Mouse (Mus musculus): ENCODE measurements around the gene Tsc22d1. TPM values are rescaled to one million over a fixed set of nuclear protein-coding genes. Genes with fewer than 3 reads are reported as not detected.

Gene Tsc22d1
- polyA plus RNA-seq, 1 experiment = 281 TPM

- no peak overlapping the region for H3ac ChIP-seq (ENCODE audit: control insufficient read depth, insufficient read length)
- H3K79me2 ChIP-seq (ENCODE audit: control insufficient read depth, insufficient read depth) = no peaks in the 10 kb centered on the region
- TF ChIP-seq MYOD1 (IDR thresholded peaks at IDR 0.05; ENCODE audit: control insufficient read depth in 1 of 3, insufficient read length in 2 of 3, low read depth in 2 of 3) (no peak), REST (IDR thresholded peaks at IDR 0.05; ENCODE audit: insufficient read depth, insufficient read length) (no peak), CEBPB (IDR thresholded peaks at IDR 0.05; ENCODE audit: insufficient read depth, poor library complexity, severe bottlenecking) (no peak), TCF3 (IDR thresholded peaks at IDR 0.05; ENCODE audit: insufficient read length, low read depth) (no peak), TCF12 (IDR thresholded peaks at IDR 0.05; ENCODE audit: insufficient read depth, poor library complexity, severe bottlenecking) (no peak), POLR2AphosphoS2 (IDR thresholded peaks at IDR 0.05; ENCODE audit: insufficient read length, low read depth) (no peak), MYOG (IDR thresholded peaks at IDR 0.05; ENCODE audit: control insufficient read depth in 1 of 3, insufficient read depth in 1 of 3, insufficient read length in 2 of 3, low read depth in 2 of 3) (no peak), USF1 (IDR thresholded peaks at IDR 0.05; ENCODE audit: low read depth) (no peak), E2F4 (IDR thresholded peaks at IDR 0.05; ENCODE audit: insufficient read depth) (no peak), SRF (IDR thresholded peaks at IDR 0.05; ENCODE audit: control insufficient read depth, insufficient read length, low read depth) (no peak), MAX (IDR thresholded peaks at IDR 0.05; ENCODE audit: low read depth) (no peak), POLR2A (IDR thresholded peaks at IDR 0.05; ENCODE audit: insufficient read length, low read depth) (no peak)
- peaks cover 4% of the 10 kb centered on the region for H3K36me3 ChIP-seq (ENCODE audit: control insufficient read depth, insufficient read depth)
- no peaks in the 10 kb centered on the region for H3K27me3 ChIP-seq (ENCODE audit: control insufficient read depth, insufficient read depth, insufficient read length)
- no peak overlapping the region for H3K4me2 ChIP-seq (ENCODE audit: low read depth)
- no peak overlapping the region for H3K4me3 ChIP-seq
Measured at GRCm38 (mm10) chr14:76472487-76472886, 57.7 kb downstream of the Tsc22d1 start.

GRCm38 (mm10) chr14:76473404-76473803, 58.6 kb downstream of the Tsc22d1 start:
- H3K4me3 ChIP-seq = no peak overlapping the region
- TF ChIP-seq REST (IDR thresholded peaks at IDR 0.05; ENCODE audit: insufficient read depth, insufficient read length) (no peak), USF1 (IDR thresholded peaks at IDR 0.05; ENCODE audit: low read depth) (no peak), MYOG (IDR thresholded peaks at IDR 0.05; ENCODE audit: control insufficient read depth in 1 of 3, insufficient read depth in 1 of 3, insufficient read length in 2 of 3, low read depth in 2 of 3) (no peak), MAX (IDR thresholded peaks at IDR 0.05; ENCODE audit: low read depth) (no peak), CEBPB (IDR thresholded peaks at IDR 0.05; ENCODE audit: insufficient read depth, poor library complexity, severe bottlenecking) (no peak), TCF12 (IDR thresholded peaks at IDR 0.05; ENCODE audit: insufficient read depth, poor library complexity, severe bottlenecking) (no peak), MYOD1 (IDR thresholded peaks at IDR 0.05; ENCODE audit: control insufficient read depth in 1 of 3, insufficient read length in 2 of 3, low read depth in 2 of 3) (no peak), POLR2AphosphoS2 (IDR thresholded peaks at IDR 0.05; ENCODE audit: insufficient read length, low read depth) (no peak), TCF3 (IDR thresholded peaks at IDR 0.05; ENCODE audit: insufficient read length, low read depth) (no peak), E2F4 (IDR thresholded peaks at IDR 0.05; ENCODE audit: insufficient read depth) (no peak), SRF (IDR thresholded peaks at IDR 0.05; ENCODE audit: control insufficient read depth, insufficient read length, low read depth) (no peak), POLR2A (IDR thresholded peaks at IDR 0.05; ENCODE audit: insufficient read length, low read depth) (no peak)
- no peak overlapping the region for H3K4me2 ChIP-seq (ENCODE audit: low read depth)
- no peak overlapping the region for H3ac ChIP-seq (ENCODE audit: control insufficient read depth, insufficient read length)
- H3K36me3 ChIP-seq (ENCODE audit: control insufficient read depth, insufficient read depth) = peaks cover 4% of the 10 kb centered on the region
- no peaks in the 10 kb centered on the region for H3K79me2 ChIP-seq (ENCODE audit: control insufficient read depth, insufficient read depth)
- no peaks in the 10 kb centered on the region for H3K27me3 ChIP-seq (ENCODE audit: control insufficient read depth, insufficient read depth, insufficient read length)

- no peak overlapping the region for H3ac ChIP-seq (ENCODE audit: control insufficient read depth, insufficient read length)
- no peak overlapping the region for H3K4me2 ChIP-seq (ENCODE audit: low read depth)
- H3K27me3 ChIP-seq (ENCODE audit: control insufficient read depth, insufficient read depth, insufficient read length) = no peaks in the 10 kb centered on the region
- peaks cover 4% of the 10 kb centered on the region for H3K36me3 ChIP-seq (ENCODE audit: control insufficient read depth, insufficient read depth)
- TF ChIP-seq TCF3 (IDR thresholded peaks at IDR 0.05; ENCODE audit: insufficient read length, low read depth) (no peak), CEBPB (IDR thresholded peaks at IDR 0.05; ENCODE audit: insufficient read depth, poor library complexity, severe bottlenecking) (no peak), REST (IDR thresholded peaks at IDR 0.05; ENCODE audit: insufficient read depth, insufficient read length) (no peak), E2F4 (IDR thresholded peaks at IDR 0.05; ENCODE audit: insufficient read depth) (no peak), POLR2AphosphoS2 (IDR thresholded peaks at IDR 0.05; ENCODE audit: insufficient read length, low read depth) (no peak), USF1 (IDR thresholded peaks at IDR 0.05; ENCODE audit: low read depth) (no peak), MYOD1 (IDR thresholded peaks at IDR 0.05; ENCODE audit: control insufficient read depth in 1 of 3, insufficient read length in 2 of 3, low read depth in 2 of 3) (no peak), TCF12 (IDR thresholded peaks at IDR 0.05; ENCODE audit: insufficient read depth, poor library complexity, severe bottlenecking) (no peak), MYOG (IDR thresholded peaks at IDR 0.05; ENCODE audit: control insufficient read depth in 1 of 3, insufficient read depth in 1 of 3, insufficient read length in 2 of 3, low read depth in 2 of 3) (no peak), SRF (IDR thresholded peaks at IDR 0.05; ENCODE audit: control insufficient read depth, insufficient read length, low read depth) (no peak), POLR2A (IDR thresholded peaks at IDR 0.05; ENCODE audit: insufficient read length, low read depth) (no peak), MAX (IDR thresholded peaks at IDR 0.05; ENCODE audit: low read depth) (no peak)
- H3K4me3 ChIP-seq = no peak overlapping the region
- H3K79me2 ChIP-seq (ENCODE audit: control insufficient read depth, insufficient read depth) = no peaks in the 10 kb centered on the region
Measured at GRCm38 (mm10) chr14:76474165-76474564, 59.4 kb downstream of the Tsc22d1 start.

GRCm38 (mm10) chr14:76476770-76477169, 62.0 kb downstream of the Tsc22d1 start:
- Histone ChIP-seq H3ac (ENCODE audit: control insufficient read depth, insufficient read length) (no peak overlapping the region), H3K4me3 (no peak overlapping the region), H3K4me2 (ENCODE audit: low read depth) (peak overlapping the region; percentile 63), H3K36me3 (ENCODE audit: control insufficient read depth, insufficient read depth) (peaks cover 4% of the 10 kb centered on the region), H3K79me2 (ENCODE audit: control insufficient read depth, insufficient read depth) (no peaks in the 10 kb centered on the region), H3K27me3 (ENCODE audit: control insufficient read depth, insufficient read depth, insufficient read length) (no peaks in the 10 kb centered on the region)
- TF ChIP-seq POLR2A (IDR thresholded peaks at IDR 0.05; ENCODE audit: insufficient read length, low read depth) (no peak), MYOG (IDR thresholded peaks at IDR 0.05; ENCODE audit: control insufficient read depth in 1 of 3, insufficient read depth in 1 of 3, insufficient read length in 2 of 3, low read depth in 2 of 3) (no peak), CEBPB (IDR thresholded peaks at IDR 0.05; ENCODE audit: insufficient read depth, poor library complexity, severe bottlenecking) (no peak)

- no peak for TF ChIP-seq POLR2A (IDR thresholded peaks at IDR 0.05; ENCODE audit: insufficient read length, low read depth)
- no peak for TF ChIP-seq TCF3 (IDR thresholded peaks at IDR 0.05; ENCODE audit: insufficient read length, low read depth)
- TF ChIP-seq MAX (IDR thresholded peaks at IDR 0.05; ENCODE audit: low read depth) = no peak
- TF ChIP-seq USF1 (IDR thresholded peaks at IDR 0.05; ENCODE audit: low read depth) = no peak
- no peak for TF ChIP-seq MYOG (IDR thresholded peaks at IDR 0.05; ENCODE audit: control insufficient read depth in 1 of 3, insufficient read depth in 1 of 3, insufficient read length in 2 of 3, low read depth in 2 of 3)
- no peak for TF ChIP-seq MYOD1 (IDR thresholded peaks at IDR 0.05; ENCODE audit: control insufficient read depth in 1 of 3, insufficient read length in 2 of 3, low read depth in 2 of 3)
- no peak for TF ChIP-seq POLR2AphosphoS2 (IDR thresholded peaks at IDR 0.05; ENCODE audit: insufficient read length, low read depth)
- TF ChIP-seq SRF (IDR thresholded peaks at IDR 0.05; ENCODE audit: control insufficient read depth, insufficient read length, low read depth) = no peak
- TF ChIP-seq TCF12 (IDR thresholded peaks at IDR 0.05; ENCODE audit: insufficient read depth, poor library complexity, severe bottlenecking) = no peak
- Histone ChIP-seq H3K4me3 (peak overlapping the region; percentile 19), H3K36me3 (ENCODE audit: control insufficient read depth, insufficient read depth) (peaks cover 4% of the 10 kb centered on the region), H3K27me3 (ENCODE audit: control insufficient read depth, insufficient read depth, insufficient read length) (no peaks in the 10 kb centered on the region), H3K79me2 (ENCODE audit: control insufficient read depth, insufficient read depth) (no peaks in the 10 kb centered on the region), H3ac (ENCODE audit: control insufficient read depth, insufficient read length) (no peak overlapping the region), H3K4me2 (ENCODE audit: low read depth) (peak overlapping the region; percentile 63)
Measured at GRCm38 (mm10) chr14:76478076-76478475, 63.3 kb downstream of the Tsc22d1 start.

Measured in myocyte (in vitro differentiated cells).